Mouse (Mus musculus) testis, adult 2 months (tissue): ENCODE results near the gene Csf3. TPM values are rescaled to one million over a fixed set of nuclear protein-coding genes. Genes with fewer than 3 reads are reported as not detected.
"Not testable (repeated sequence)": the region's sequence is repeated elsewhere in the genome, so short reads cannot be mapped to it uniquely, and the experiment has no call there.

Experiments used
- H3K27ac ChIP-seq: fragments of 200-500 bp; 2 replicates; pipeline ENCODE4 v1.5.1; 2012; ENCODE audit warnings: low read depth, low read length; ENCODE audit not compliant: control insufficient read depth, insufficient read depth
- H3K27me3 ChIP-seq: fragments of 200-500 bp; 2 replicates; pipeline ENCODE4 v1.6.1; 2012; ENCODE audit warnings: mild to moderate bottlenecking, low read length, moderate library complexity; ENCODE audit not compliant: control insufficient read depth, insufficient read depth
- H3K36me3 ChIP-seq: fragments of 200-500 bp; 2 replicates; pipeline ENCODE4 v1.6.1; 2012; ENCODE audit warnings: mild to moderate bottlenecking, low read length; ENCODE audit not compliant: control insufficient read depth, insufficient read depth
- H3K4me1 ChIP-seq: fragments of 200-500 bp; 2 replicates; pipeline ENCODE4 v1.6.1; 2012; ENCODE audit warnings: low read length; ENCODE audit not compliant: control insufficient read depth, insufficient read depth
- H3K4me3 ChIP-seq: fragments of 200-500 bp; 2 replicates; pipeline ENCODE4 v1.5.1; 2012; ENCODE audit warnings: low read depth, mild to moderate bottlenecking, low read length, moderate library complexity, mixed read lengths; ENCODE audit not compliant: control insufficient read depth
- CTCF ChIP-seq: fragments of 200-500 bp; IDR thresholded peaks from 2 replicates; pipeline ENCODE4 v1.5.1; 2012; ENCODE audit warnings: low read depth, mild to moderate bottlenecking, inconsistent platforms, low read length, moderate library complexity; ENCODE audit not compliant: control insufficient read depth, insufficient read depth, insufficient replicate concordance
- POLR2A ChIP-seq: fragments of 200-500 bp; IDR thresholded peaks from 2 replicates; pipeline ENCODE4 v1.6.1; 2012; ENCODE audit warnings: low read depth, mild to moderate bottlenecking, inconsistent platforms, low read length, moderate library complexity; ENCODE audit not compliant: control insufficient read depth
- polyA plus RNA-seq: library from polyadenylated mRNA; depleted of rRNA; stranded (reverse); fragments of >200 nt; gene quantifications from 2 replicates; pipeline ENCODE4 v1.2.3, GENCODE M21; 2012

Csf3 gene
- polyA plus RNA-seq, 1 experiment: 0.48 TPM

GRCm38 (mm10) chr11:98730727-98731126 is 29.7 kb downstream of the Csf3 start:
- TF ChIP-seq POLR2A (no peak), CTCF (no peak)
- Histone ChIP-seq H3K4me1 (peaks cover 4% of the 10 kb centered on the region), H3K27me3 (no peaks in the 10 kb centered on the region), H3K27ac (no peak overlapping the region), H3K4me3 (no peak overlapping the region), H3K36me3 (no peaks in the 10 kb centered on the region)

GRCm38 (mm10) chr11:98731134-98731533 is 30.1 kb downstream of the Csf3 start:
- Histone ChIP-seq H3K4me1 (peaks cover 4% of the 10 kb centered on the region), H3K36me3 (no peaks in the 10 kb centered on the region), H3K27ac (no peak overlapping the region), H3K27me3 (no peaks in the 10 kb centered on the region), H3K4me3 (no peak overlapping the region)
- TF ChIP-seq CTCF (no peak), POLR2A (no peak)

- Histone ChIP-seq H3K27me3 (no peaks in the 10 kb centered on the region), H3K27ac (no peak overlapping the region), H3K4me1 (peaks cover 4% of the 10 kb centered on the region), H3K4me3 (no peak overlapping the region), H3K36me3 (no peaks in the 10 kb centered on the region)
- TF ChIP-seq POLR2A: no peak
- peak; percentile 54; the same call in 1 of the 2 replicates for TF ChIP-seq CTCF
These were observed 33.0 kb downstream of the Csf3 start for GRCm38 (mm10) chr11:98734020-98734419.

- H3K4me1 ChIP-seq: peaks cover 11% of the 10 kb centered on the region
- no peaks in the 10 kb centered on the region for H3K36me3 ChIP-seq
- no peak overlapping the region for H3K27ac ChIP-seq
- no peak overlapping the region for H3K4me3 ChIP-seq
- TF ChIP-seq CTCF: no peak
- H3K27me3 ChIP-seq: no peaks in the 10 kb centered on the region
These were observed 34.0 kb downstream of the Csf3 start for GRCm38 (mm10) chr11:98735111-98735510.

GRCm38 (mm10) chr11:98736176-98736575 is 35.1 kb downstream of the Csf3 start:
- H3K27ac ChIP-seq: no peak overlapping the region
- no peaks in the 10 kb centered on the region for H3K36me3 ChIP-seq
- H3K27me3 ChIP-seq: no peaks in the 10 kb centered on the region; the same call in 1 of the 2 replicates
- TF ChIP-seq CTCF (no peak), POLR2A (no peak)
- no peak overlapping the region for H3K4me3 ChIP-seq
- peaks cover 20% of the 10 kb centered on the region for H3K4me1 ChIP-seq

- H3K27ac ChIP-seq, H3K4me3 ChIP-seq, H3K27me3 ChIP-seq, H3K36me3 ChIP-seq: not testable (repeated sequence)
- peaks cover 24% of the 10 kb centered on the region for H3K4me1 ChIP-seq
These were observed 36.2 kb downstream of the Csf3 start for GRCm38 (mm10) chr11:98737220-98737619.

GRCm38 (mm10) chr11:98738428-98738911 is 37.4 kb downstream of the Csf3 start:
- H3K4me3 ChIP-seq: no peak overlapping the region
- no peaks in the 10 kb centered on the region; the same call in 1 of the 2 replicates for H3K27me3 ChIP-seq
- H3K4me1 ChIP-seq: peaks cover 33% of the 10 kb centered on the region
- H3K36me3 ChIP-seq: no peaks in the 10 kb centered on the region
- no peak overlapping the region for H3K27ac ChIP-seq
- TF ChIP-seq POLR2A (no peak), CTCF (no peak)

GRCm38 (mm10) chr11:98738925-98739324 is 37.9 kb downstream of the Csf3 start:
- H3K27ac ChIP-seq: no peak overlapping the region
- no peaks in the 10 kb centered on the region; the same call in 1 of the 2 replicates for H3K27me3 ChIP-seq
- no peak for TF ChIP-seq POLR2A
- TF ChIP-seq CTCF: no peak
- H3K4me3 ChIP-seq: no peak overlapping the region
- H3K36me3 ChIP-seq: no peaks in the 10 kb centered on the region
- H3K4me1 ChIP-seq: peaks cover 33% of the 10 kb centered on the region
